Mouse (Mus musculus): Measurements from ENCODE around the gene Rhox10.
A peak's percentile ranks its signal among the peaks of the same experiment; 100 is the strongest.
"Not testable (repeated sequence)": the region's sequence is repeated elsewhere in the genome, so short reads cannot be mapped to it uniquely, and the experiment has no call there.

Rhox10 gene

DNA sequence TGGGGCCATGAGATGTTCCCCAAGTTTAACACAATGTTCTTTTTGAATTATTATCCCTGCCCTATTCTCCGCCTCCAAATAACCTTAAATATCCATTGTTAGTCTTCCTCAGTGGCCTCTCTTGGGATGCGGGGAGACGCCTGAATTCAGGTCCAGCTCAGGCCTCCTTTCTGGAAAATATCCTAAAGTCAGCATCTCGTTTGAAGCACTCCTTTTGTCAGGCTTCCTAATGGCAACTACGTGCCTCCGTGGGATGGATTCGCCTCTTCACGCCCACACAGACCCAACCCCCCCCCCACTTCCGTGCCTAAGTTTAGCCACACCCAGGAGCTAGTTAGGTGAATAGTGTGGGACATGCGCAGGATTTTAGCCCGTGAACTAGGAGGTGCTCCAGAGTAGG, at the start of gene Rhox10:
Rhox10 (plus strand) TSS at position 301 of the 400 bp plus-strand sequence.
- no peak for DNase-seq

DNA sequence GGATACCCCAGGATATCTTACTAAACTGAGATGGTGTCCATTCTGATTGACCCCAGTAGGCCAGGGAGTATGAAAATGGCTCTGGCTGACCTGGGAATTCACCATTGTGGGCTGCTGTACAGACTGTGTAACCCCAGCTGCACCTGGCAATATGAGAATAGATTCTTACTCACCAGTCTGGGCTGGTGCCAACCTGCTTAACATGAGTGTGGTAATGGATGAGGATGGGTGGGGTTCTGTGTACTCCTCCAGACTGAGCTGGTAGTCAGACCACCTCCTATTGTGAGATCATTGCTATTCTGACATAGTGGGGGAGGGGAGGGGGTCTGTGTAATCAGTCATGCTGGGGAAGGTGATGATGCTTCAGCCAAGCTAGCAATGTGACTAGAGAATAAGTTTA, 47.7 kb upstream of the Rhox10 start, which contains the start of gene Btg1-ps1:
Btg1-ps1 (minus strand) TSS at position 219 of the 400 bp plus-strand sequence.
- not testable (repeated sequence) for DNase-seq

DNA sequence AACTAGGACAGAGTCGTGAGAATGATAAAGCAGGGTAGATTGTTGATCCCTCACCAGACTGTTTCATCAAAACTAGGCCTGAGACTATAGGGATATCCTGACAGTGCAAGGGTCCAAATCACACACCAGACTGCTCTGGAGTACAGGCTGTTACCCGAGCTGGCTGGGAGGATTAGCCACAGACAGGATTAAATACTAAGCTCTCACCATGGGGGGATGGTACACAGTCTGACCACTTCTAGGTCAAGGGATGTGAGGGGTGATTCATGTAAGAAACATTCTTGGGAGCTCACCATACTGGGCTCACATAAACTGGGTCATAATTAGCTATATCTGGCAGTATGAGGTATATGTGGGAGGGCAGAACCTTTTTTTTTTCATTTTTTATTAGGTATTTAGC, 32.4 kb upstream of the Rhox10 start:
- DNase-seq = no peak

DNA sequence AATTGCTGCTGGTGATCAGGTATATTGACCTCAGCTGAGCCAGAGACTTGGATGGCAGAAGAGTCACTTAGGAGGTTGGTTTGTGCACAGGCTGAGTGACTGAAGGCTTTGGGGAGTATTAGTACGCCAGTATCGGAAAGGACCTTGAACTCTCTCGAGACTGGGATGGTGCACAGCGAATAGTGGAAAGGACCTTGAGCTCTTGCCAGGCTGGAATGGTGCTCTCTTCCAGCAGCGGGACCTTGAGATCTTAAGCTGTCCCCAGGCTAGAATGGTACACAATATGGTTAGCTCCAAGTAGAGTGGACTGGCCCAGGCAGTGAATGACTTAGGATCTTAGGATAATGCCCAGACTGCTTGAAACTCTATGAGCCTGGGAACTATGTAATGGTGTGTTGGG, 26.6 kb upstream of the Rhox10 start:
- DNase-seq = no peak

DNA sequence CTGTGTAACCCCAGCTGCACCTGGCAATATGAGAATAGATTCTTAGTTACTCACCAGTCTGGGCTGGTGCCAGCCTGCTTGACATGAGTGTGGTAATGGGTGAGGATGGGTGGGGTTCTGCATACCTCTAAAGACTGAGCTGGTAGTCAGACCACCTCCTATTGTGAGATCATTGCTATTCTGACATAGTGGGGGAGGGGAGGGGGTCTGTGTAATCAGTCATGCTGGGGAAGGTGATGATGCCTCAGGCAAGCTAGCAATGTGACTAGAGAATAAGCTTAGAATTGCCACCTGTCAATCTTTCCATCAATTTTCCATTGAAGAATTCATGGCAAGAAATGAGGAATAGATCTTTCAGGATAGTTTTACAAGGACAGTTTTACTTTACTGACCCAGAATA, 23.3 kb upstream of the Rhox10 start, which contains the start of gene Btg1-ps2:
Btg1-ps2 (minus strand) TSS at position 101 of the 400 bp plus-strand sequence.
- not testable (repeated sequence) for DNase-seq

DNA sequence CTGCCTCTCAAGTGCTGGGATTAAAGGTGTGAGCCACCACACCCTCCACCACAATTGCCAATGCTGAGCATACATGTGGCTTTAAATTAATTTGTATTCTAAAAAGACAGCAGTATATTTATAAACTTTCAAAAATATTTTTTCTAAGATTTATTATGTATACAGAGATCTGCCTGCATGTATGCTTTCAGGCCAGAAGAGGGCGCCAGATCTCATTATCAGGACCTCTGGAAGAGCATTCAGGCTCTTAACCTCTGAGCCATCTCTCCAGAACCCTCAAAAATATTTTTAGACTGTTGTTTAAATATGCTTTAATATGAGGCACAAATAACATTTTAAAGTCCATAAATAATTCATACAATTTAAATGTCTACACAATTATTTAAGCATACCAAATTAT, 4.7 kb upstream of the Rhox10 start:
- peak in 1 of 2 experiments; percentile 2 for DNase-seq

DNA sequence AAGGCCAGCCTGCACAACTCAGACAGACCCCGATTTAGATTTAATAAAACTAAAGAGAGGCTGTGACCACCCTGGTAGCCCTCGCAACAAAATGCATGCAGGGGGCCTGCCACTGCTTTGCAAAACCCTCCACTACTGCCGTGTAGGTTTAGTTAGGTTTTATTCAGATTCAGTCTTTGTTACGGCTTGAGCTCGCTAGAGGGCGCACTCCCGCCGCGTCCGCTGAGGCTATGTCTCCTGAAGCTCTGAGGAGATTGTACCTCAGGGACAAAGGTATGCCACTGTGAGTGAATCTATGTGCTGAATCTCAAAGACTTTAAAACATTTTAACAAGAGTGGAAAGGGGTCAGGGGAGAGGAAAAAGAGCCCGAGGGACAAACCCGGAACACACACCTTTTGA, 18.0 kb downstream of the Rhox10 start:
- DNase-seq = peak; percentile 49 to 64

DNA sequence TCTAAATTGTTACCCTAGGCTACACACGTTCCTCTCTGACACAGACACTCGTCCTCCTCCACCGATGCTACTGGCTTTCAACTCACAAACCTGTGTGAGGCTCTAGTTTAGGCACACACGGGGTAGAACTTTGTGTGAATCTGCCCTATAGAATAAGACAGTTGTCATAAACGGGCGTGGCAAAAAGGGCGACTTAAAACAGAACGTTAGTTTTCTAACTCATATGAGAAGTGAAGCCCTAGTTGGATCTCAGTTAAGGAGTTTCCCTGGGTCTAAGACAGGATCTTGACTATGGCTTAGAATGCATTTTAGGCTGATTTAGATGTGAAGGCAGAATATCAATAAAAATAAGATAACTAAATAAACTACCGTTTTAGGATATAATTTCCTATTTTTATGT, 18.8 kb downstream of the Rhox10 start, which contains the start of gene Rhox11:
Rhox11 (minus strand) TSS at position 101 of the 400 bp plus-strand sequence.
- no peak for DNase-seq

DNA sequence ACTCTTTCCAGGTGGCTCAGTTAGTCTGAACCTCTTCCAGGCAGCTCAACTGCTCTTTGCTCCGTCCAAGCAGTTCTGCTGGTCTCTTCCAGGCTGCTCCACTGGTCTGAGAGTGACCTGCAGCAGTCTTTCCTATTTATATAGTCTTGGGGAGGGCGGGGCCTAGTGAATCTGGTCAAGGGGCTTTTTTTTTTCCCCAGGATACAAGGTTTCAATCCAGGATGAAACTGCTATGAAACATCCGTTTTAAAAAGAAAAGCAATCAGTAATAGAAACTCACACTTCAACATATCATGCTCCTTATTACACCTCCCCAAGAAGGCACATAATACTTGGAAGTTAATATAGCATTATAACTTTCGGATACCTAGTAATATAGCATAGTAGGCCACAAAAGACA, 44.5 kb downstream of the Rhox10 start, which contains the start of gene Rhox12:
Rhox12 (minus strand) TSS at position 101 of the 400 bp plus-strand sequence.
- DNase-seq = no peak

DNA sequence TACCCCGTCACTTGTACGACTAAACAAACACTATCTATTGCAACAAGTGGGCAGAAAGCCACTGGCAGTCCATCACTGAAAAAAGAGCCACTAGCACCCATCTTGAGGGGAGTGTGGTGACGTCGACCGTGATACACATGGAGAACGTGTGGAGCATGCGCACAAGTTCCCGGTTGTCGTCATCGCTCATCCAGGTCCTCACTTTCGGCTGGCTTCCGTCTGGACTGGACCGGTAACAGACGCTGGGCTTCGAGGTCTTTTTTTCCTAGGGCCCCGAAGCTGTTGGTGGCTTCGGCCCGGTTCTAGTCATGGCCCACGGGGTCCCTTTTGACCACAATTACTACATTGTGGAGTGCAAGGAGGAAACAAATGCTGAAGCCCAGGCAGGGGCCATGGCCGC, 54.7 kb downstream of the Rhox10 start, which contains the start of gene Rhox13:
Rhox13 (plus strand) TSS at position 238 of the 400 bp plus-strand sequence.
- no peak for DNase-seq

Measured in kidney, postnatal 25 days (tissue).